Mouse (Mus musculus) spleen, adult 18-20 months (tissue): ENCODE measurements around the gene Fundc2.

Source experiments
- DNase-seq, 2 experiments: peaks; one replicate each; pipeline ENCODE4 v3.0.0; 2022; ENCODE audit warnings: mixed read lengths in 2 of 2

The Fundc2 gene

GRCm38 (mm10) chrX:75382195-75382771 is at the start of gene Fundc2, which contains the start of gene F8:
Gene Fundc2, plus strand, starts transcription at chrX:75382399.
Gene F8, minus strand, starts transcription at chrX:75382615.
- peak; percentile 23 to 51 for DNase-seq

- no peak for DNase-seq
These were observed 12.0 kb upstream of the Fundc2 start for GRCm38 (mm10) chrX:75370197-75370596.

GRCm38 (mm10) chrX:75372666-75373425 is 9.4 kb upstream of the Fundc2 start:
- no peak for DNase-seq

GRCm38 (mm10) chrX:75376815-75377214 is 5.4 kb upstream of the Fundc2 start:
- DNase-seq: no peak

DNA sequence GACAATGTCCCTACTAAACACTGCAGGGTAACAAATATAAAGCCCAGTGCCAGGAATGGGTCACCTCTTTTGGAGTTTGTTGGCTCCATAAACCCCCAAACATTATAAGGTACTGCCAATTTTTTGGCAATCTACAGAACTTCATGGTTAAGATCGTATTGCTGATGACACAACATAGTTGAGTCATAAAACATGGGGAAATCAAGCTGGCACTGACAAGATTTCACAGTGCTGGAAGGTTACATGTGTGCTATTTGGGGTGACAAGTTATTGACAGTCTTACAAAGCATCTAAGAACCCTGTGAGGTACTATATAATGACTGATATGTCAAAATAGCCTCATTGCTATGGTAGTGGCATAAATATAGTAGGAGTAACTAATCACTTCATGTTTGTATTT is 1.0 kb upstream of the Fundc2 start:
- no peak for DNase-seq

DNA sequence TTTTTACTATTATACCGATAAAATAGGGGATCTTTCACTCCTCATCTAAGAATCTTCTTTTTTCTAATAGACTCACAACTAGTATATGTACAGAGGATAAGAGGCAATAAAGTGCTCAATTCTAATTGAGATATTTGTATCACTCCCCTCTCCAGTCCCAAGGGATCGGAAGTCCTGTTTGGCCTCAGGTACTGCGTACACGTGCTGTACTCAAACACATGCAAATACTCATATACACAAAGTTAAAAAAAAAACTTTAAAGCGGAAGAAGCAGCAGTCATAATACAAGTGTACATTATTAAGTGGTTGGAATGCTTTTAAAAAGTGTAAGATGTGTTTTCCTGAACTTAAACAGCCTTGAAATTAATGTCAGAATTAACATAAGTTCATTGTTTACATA is 500 bp upstream of the Fundc2 start:
- DNase-seq: no peak

- DNase-seq: no peak
These were observed 17.3 kb downstream of the Fundc2 start for GRCm38 (mm10) chrX:75399471-75399870.

DNA sequence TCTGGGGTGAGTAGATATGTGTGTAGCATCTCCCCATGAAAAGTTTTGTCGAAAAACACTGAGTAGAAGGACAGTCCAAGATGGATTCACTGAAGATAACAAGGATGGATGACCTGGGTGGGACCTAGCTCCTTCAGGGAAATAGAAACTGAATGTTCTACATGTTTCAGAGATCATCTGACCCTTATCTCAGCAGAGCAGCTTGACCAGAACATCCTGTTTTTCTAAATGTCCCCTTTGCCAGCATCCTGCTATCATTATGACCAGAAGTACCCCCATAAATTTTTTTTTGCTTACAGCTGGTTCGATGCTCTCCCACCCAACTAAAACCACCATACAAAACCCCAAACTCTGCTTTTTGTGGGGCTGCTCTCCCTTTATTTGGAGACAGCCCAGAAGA is 20.5 kb downstream of the Fundc2 start:
- no peak for DNase-seq

DNA sequence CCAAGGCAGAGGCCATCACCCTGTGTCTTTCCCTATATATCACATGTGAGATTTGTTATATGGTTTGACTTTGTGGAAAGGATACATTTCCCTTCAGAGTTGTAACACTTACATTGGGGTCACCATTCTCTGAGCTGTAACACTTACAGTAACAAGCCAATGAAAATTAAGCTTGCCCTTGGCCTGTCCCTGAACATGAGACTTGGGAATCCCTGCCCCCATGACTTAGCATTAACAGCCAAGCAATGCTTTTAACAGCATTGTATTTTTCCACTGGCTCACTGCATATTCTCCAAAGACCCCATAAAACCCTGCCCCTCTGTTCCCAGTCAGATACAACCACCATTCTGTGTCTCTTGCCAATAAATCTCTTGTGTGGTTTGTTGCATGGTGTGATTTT is 21.2 kb downstream of the Fundc2 start:
- DNase-seq: no peak

- DNase-seq: no peak
These were observed 27.5 kb downstream of the Fundc2 start for GRCm38 (mm10) chrX:75409711-75410110.

DNA sequence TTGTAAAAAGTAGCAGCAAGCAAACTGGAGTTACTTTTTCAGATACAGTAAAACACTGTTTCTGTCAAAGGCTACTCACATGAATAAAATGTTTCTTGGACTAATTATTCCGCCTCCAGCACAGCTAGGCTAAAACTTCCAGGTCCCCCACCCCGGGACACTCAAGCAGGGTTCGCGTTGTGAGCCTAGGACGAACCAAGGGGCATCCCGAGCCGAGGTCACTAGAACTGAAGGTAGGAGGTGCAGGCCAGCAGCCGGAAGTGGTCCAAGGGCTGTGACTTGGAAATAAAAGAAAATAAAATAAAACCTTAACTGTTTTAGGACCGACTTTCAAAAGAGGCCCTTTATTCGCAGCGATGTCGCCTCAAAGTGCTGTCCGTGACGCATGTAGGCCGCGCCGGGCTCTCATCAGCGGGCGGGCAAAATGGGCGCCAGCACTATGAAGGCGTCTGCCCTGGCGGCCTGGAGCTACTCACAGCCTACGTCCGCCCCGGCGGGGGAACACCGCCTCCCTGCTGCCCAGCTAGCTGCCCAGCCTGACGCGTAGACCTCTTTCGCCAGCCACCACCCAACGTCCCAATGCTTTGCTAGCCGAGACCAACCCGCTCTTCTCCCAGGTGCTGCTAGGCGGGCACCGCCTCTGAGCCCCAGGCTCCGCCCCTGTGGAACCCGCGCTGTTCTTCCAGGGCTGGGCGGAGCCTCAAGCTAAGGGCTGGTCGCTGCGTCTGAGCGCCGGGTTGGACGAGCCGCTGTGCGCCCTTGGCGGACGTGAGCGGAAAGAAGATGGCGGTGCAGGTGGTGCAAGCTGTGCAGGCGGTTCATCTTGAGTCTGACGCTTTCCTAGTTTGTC is 34.0 kb downstream of the Fundc2 start, which contains the start of the genes Cmc4, Mtcp1 and Brcc3:
Cmc4 (minus strand) TSS at position 649 of the 850 bp plus-strand sequence.
Mtcp1 (minus strand) TSS at position 653 of the 850 bp plus-strand sequence.
Brcc3 (plus strand) TSS at position 693 of the 850 bp plus-strand sequence.
- DNase-seq: peak; percentile 81 to 83
